Mouse (Mus musculus) hindbrain, embryonic 10.5 days (tissue): ENCODE results near the gene Tekt4. TPM values are rescaled to one million over a fixed set of nuclear protein-coding genes. Genes with fewer than 3 reads are reported as not detected.
A peak's percentile ranks its signal among the peaks of the same experiment; 100 is the strongest.

ENCODE experiments used
- DNase-seq: peaks from one replicate; pipeline ENCODE4 v3.0.0-alpha.2; 2017; ENCODE audit warnings: low spot score
- H3K27ac ChIP-seq: fragments of 300-500 bp; sonication (generic); 2 replicates; pipeline ENCODE4 v1.5.1; 2016; ENCODE audit warnings: mild to moderate bottlenecking, moderate library complexity
- H3K27me3 ChIP-seq: fragments of 300-500 bp; sonication (generic); 2 replicates; pipeline ENCODE4 v1.6.1; 2016; ENCODE audit warnings: mild to moderate bottlenecking; ENCODE audit not compliant: poor library complexity, insufficient read depth, severe bottlenecking
- H3K36me3 ChIP-seq: fragments of 300-500 bp; sonication (generic); 2 replicates; pipeline ENCODE4 v1.6.1; 2016; ENCODE audit warnings: mild to moderate bottlenecking, moderate library complexity
- H3K4me1 ChIP-seq: fragments of 300-500 bp; sonication (generic); replicated peaks from 2 replicates; pipeline ENCODE4 v1.6.1; 2016; ENCODE audit warnings: mild to moderate bottlenecking
- H3K4me3 ChIP-seq: fragments of 300-500 bp; sonication (generic); 2 replicates; pipeline ENCODE4 v1.5.1; 2016; ENCODE audit warnings: mild to moderate bottlenecking, moderate library complexity
- H3K9me3 ChIP-seq: fragments of 300-500 bp; sonication (generic); 2 replicates; pipeline ENCODE4 v1.6.1; 2016; ENCODE audit warnings: mild to moderate bottlenecking, moderate library complexity
- WGBS: fragments of 180-500 bp; shearing (Covaris S2); methylation state at CpG from one replicate; pipeline ENCODE4 v1.1.7; 2016; 5-methylcytosine and 5-hydroxymethylcytosine counted together
- polyA plus RNA-seq: library from polyadenylated mRNA; unstranded; fragments of >200 nt; fragmentation: Nextera tagmentation; extraction: Ambion mirVana; gene quantifications from 2 replicates; pipeline ENCODE4 v1.2.1, GENCODE M21; 2016

Tekt4 gene
- polyA plus RNA-seq, 1 experiment from 2014 or later: 2.8 TPM

DNA sequence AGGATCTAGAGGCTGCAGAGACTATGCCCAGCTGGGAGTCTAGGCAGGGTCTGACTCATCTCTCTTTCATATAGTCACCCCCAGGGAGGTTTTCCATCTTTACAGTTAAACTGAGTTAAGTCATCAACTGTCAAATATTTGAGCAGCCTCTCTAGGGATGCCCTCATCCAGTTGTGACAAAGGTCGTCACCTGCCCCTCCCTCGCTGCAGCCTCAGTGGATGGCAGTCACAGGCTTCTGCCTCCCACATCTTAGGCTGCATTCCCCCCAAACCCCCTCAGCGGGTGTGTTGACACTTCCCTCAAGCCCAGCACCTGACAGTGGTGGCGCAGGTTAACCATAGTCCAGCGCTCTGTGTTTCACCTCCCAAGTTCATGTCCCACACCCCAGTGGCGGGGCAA, 13.0 kb upstream of the Tekt4 start:
- 85% methylated on average over 6 of the region's 6 CpGs for WGBS
- H3K9me3 ChIP-seq: no peaks in the 10 kb centered on the region
- H3K27ac ChIP-seq: no peak overlapping the region
- peaks cover 32% of the 10 kb centered on the region for H3K4me1 ChIP-seq
- no peaks in the 10 kb centered on the region for H3K36me3 ChIP-seq
- H3K27me3 ChIP-seq: no peaks in the 10 kb centered on the region
- DNase-seq: no peak
- no peak overlapping the region for H3K4me3 ChIP-seq

DNA sequence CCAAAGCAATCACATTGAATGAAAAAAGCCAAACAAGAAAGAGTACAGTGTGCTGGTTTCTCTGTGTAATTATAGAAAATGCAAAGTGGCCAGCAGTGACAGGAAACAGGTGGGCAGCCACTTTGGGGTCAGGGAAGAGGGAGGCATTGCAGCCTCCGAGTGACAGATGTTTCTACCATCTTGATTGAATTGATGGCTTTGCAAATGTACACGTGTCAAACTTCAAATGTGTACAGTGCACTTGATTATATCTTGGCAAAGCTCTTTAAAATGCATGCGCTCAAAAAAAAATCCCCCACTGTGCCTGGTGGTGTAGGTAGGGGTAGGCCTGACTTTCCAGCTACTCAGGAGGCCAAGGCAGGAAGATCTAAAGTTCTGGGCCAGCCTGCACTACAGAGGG, 11.5 kb upstream of the Tekt4 start:
- H3K27me3 ChIP-seq: no peaks in the 10 kb centered on the region
- no peak for DNase-seq
- WGBS: 79% methylated on average over 3 of the region's 3 CpGs
- peaks cover 32% of the 10 kb centered on the region for H3K4me1 ChIP-seq
- H3K9me3 ChIP-seq: no peaks in the 10 kb centered on the region
- no peak overlapping the region for H3K27ac ChIP-seq
- no peaks in the 10 kb centered on the region for H3K36me3 ChIP-seq
- no peak overlapping the region for H3K4me3 ChIP-seq

DNA sequence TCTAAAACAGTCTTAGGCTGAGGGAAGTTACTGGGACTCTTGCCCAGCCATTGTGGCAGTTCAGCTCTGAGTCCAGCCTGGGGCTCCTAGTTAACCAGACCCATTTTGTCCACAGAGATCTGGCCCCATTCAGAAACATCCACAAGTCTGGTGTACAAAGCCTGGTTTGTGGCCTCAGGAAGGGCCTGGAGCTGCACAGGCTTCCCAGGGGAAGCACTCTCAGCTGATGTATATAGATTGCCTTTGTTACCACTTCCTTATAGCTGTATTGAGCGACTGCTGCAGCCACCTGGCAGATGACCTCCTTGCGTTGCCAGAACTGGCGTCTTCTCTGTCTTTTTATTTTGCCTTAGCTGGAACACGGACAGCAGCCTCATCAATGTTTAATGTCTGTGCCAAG, 9.3 kb upstream of the Tekt4 start:
- H3K27me3 ChIP-seq: no peaks in the 10 kb centered on the region
- DNase-seq: no peak
- H3K4me1 ChIP-seq: peaks cover 47% of the 10 kb centered on the region
- 69% methylated on average over 4 of the region's 4 CpGs for WGBS
- H3K4me3 ChIP-seq: no peak overlapping the region
- H3K9me3 ChIP-seq: no peaks in the 10 kb centered on the region
- H3K27ac ChIP-seq: 0 out of 2 replicates have a peak overlapping the region, but pooled peaks have one; percentile 40
- no peaks in the 10 kb centered on the region for H3K36me3 ChIP-seq

DNA sequence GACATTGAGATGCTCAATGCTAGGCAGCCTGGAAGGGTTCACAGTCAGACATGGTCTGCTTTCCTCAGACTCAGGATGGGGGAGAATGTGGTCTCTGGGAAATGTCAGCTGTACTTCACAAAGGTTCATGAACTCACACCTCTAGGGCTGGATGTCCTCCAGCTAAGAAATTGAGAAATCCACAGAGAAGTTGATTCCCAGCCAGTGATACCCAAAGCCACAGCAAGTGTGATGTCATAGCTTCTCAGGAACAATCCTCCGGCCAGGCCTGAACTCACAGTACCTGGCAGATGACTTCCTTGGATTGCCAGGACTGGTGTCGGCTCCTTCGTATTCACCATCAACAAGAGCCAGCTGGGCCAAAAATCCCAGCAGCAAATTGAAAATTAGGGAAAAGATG, 8.6 kb upstream of the Tekt4 start:
- no peaks in the 10 kb centered on the region for H3K27me3 ChIP-seq
- no peak overlapping the region for H3K27ac ChIP-seq
- peaks cover 46% of the 10 kb centered on the region for H3K4me1 ChIP-seq
- no peaks in the 10 kb centered on the region for H3K9me3 ChIP-seq
- no peaks in the 10 kb centered on the region for H3K36me3 ChIP-seq
- DNase-seq: no peak
- H3K4me3 ChIP-seq: no peak overlapping the region
- WGBS: 92% methylated on average over 3 of the region's 3 CpGs

DNA sequence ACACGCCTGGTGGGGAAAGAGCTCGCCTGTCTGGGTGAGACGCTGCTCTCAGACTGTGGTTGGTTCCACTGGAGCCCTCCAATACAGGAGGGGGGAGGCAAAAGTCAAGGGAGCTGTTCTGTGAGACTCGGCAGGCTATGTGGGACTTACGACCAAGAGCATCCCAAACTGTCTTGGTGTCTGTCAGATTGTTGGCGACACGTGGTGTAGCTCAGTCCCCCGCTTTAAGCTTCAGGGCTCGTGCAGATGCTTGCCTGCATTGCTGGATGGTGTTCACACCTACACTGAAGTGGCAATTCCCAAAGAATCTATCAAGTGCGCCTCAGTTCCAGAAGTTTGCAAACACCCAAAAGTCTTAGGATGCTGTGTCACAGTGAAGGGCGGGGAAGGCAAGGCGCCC, 6.5 kb upstream of the Tekt4 start:
- no peak for DNase-seq
- Histone ChIP-seq H3K27ac (no peak overlapping the region), H3K9me3 (no peaks in the 10 kb centered on the region), H3K4me1 (peaks cover 40% of the 10 kb centered on the region), H3K27me3 (no peaks in the 10 kb centered on the region), H3K36me3 (no peaks in the 10 kb centered on the region), H3K4me3 (no peak overlapping the region)
- WGBS: 87% methylated on average over 12 of the region's 12 CpGs

DNA sequence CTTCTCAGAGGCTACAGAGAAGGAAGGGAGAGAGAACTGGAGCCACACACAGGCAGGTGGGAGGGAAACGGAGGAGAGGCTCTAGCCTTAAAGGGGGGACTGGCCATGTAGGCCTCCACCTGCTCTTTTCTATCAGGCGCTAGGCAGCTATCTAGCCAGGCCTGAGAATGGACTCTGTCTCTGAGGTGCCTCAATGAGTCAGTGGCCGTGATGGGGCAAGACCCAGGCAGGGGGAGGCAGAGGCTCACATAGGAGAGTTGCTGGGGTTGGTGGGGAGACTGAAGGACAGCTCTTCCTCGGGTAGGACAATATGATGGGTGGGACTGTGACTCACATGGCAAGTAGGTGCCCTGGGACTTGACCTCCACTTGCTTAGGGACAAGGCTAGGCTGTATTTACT, 4.1 kb upstream of the Tekt4 start:
- WGBS: 64% methylated on average over 4 of the region's 4 CpGs

DNA sequence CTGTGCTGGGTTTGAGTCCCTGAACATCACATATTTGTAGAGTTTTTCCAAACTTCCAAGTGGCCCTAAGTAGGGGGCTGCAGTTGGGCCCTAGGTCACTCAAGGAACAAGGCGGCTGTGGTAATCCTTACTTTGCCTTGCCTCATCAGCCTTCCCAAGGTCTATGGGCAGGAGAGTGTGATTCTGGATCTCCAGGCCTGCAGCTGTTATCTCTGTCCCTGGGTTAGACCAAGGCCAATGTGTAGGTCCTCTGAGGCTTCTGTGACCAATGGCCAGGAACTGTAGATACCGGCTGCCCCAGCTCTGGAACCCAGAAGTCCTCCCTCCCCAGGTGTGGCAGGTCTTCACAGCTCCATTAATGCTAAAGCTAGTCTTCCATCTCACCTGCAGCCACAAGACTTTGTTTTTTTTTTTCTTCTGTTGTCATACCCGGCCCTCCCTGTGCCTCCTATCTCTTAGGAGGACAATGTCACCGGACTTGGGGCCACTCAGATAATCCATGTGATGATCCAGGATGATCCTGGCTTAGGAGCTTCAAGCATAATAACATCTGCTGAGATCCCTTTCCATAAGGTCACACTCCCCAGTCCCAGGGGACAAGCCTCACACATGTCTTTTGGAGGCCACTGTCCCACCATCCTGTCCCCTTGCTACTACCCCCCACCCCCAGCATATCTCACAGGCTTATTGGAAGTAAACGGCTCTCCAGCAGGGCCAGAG, 2.0 kb upstream of the Tekt4 start:
- DNase-seq: no peak
- no peaks in the 10 kb centered on the region for H3K27me3 ChIP-seq
- H3K4me1 ChIP-seq: peaks cover 39% of the 10 kb centered on the region
- no peaks in the 10 kb centered on the region for H3K36me3 ChIP-seq
- no peak overlapping the region for H3K4me3 ChIP-seq
- no peaks in the 10 kb centered on the region for H3K9me3 ChIP-seq
- 83% methylated on average over 5 of the region's 5 CpGs for WGBS
- no peak overlapping the region for H3K27ac ChIP-seq

More for the DNA sequence above, 4.1 kb upstream of the Tekt4 start:
- DNase-seq: no peak
- Histone ChIP-seq H3K4me1 (peaks cover 32% of the 10 kb centered on the region), H3K27me3 (no peaks in the 10 kb centered on the region), H3K9me3 (no peaks in the 10 kb centered on the region), H3K27ac (peak overlapping the region; percentile 2; the same call in 1 of the 2 replicates), H3K4me3 (no peak overlapping the region), H3K36me3 (no peaks in the 10 kb centered on the region)

DNA sequence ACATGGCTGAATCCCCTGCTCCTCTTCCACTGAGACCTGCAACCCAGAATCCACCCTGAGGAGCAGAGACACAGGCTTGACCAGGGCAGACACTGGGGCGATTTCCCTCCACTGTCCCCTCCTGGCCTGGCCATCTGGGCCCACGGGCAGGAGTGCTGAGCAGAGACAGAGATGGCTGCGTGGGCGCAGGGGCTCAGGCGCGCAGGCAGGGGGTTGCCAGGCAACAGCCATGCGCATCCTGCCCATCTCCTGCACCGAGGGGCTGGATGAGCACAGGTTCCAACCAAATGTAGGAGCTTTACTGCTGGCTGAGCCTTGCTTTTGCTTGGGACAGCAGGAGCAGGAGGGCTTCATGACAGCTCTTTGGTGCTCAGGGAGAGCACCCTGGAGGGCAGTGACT, 2.1 kb downstream of the Tekt4 start:
- Histone ChIP-seq H3K4me1 (peaks cover 19% of the 10 kb centered on the region), H3K27me3 (no peaks in the 10 kb centered on the region), H3K27ac (no peak overlapping the region), H3K9me3 (0 out of 2 replicates have a peak, but pooled peaks cover 3% of the 10 kb centered on the region), H3K36me3 (no peaks in the 10 kb centered on the region), H3K4me3 (no peak overlapping the region)
- no peak for DNase-seq
- 54% methylated on average over 8 of the region's 8 CpGs for WGBS

DNA sequence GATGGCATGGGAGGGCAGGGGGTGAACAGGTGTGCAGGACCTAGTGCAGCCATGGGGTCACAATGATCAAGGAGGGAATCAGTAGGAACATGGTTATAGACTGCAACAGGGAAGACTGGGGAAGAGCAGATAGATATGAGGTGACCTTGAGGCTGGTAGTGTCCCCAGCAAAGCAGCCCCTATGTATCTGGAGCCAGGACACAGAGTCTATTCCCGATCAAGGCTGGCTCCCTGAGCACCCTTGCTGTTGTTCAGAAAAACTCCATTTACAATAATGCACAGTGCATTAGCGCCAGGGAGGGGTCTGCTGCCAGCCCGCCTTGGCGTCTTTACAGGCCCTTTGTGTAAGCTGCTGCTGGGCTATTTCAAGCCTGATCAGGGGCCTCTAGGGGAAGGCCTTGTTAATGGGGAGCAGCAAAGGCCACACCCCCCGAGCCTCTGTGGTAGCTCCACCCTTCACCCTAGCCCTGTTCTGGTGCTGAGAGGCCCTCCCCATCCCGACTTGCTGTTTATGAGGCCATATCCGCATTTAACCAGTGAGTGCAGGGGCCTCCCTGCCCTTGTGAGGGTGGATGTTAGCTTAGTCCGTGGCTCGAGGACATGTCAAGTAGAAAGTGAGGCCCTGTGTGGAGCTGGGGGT, 7.9 kb downstream of the Tekt4 start:
- H3K36me3 ChIP-seq: no peaks in the 10 kb centered on the region
- peak overlapping the region; percentile 74 for H3K27ac ChIP-seq
- no peaks in the 10 kb centered on the region for H3K27me3 ChIP-seq
- no peak overlapping the region for H3K4me3 ChIP-seq
- 0 out of 2 replicates have a peak, but pooled peaks cover 3% of the 10 kb centered on the region for H3K9me3 ChIP-seq
- peaks cover 11% of the 10 kb centered on the region for H3K4me1 ChIP-seq
- DNase-seq: peak; percentile 18
- 40% methylated on average over 9 of the region's 9 CpGs for WGBS

DNA sequence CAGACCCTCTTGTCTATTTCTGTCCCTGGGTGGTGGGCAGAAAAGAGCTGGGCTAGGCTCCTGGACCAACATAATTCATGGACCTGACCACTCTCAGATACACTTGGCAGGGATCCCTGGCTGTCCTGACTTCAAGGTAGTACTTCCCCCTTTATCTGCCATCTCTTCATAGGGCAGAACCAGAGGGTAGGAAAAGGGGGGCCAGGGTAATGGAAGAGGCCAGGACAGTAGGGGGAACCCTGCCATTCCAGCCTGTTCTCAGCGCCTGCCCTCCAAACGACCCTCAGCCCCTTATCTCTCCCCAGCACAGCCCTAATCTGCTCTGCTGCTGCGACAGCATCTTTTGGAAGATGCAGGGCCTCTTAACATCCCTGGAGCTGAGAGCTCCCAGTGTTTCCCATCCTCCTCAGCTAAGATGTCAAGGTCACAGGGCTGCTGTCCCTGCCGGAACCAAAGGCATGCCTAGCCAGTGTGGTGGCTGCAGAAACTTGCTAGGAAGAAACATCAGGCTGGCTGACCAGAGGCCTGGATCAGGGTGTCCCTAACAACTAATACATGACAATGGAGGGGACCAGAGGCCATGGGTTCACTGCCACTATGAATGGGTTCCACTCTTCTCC, 9.0 kb downstream of the Tekt4 start:
- DNase-seq: no peak
- 0 out of 2 replicates have a peak, but pooled peaks cover 3% of the 10 kb centered on the region for H3K9me3 ChIP-seq
- no peaks in the 10 kb centered on the region for H3K36me3 ChIP-seq
- H3K27me3 ChIP-seq: no peaks in the 10 kb centered on the region
- H3K4me1 ChIP-seq: peaks cover 18% of the 10 kb centered on the region
- no peak overlapping the region for H3K4me3 ChIP-seq
- WGBS: 72% methylated on average over 4 of the region's 4 CpGs
- H3K27ac ChIP-seq: no peak overlapping the region

DNA sequence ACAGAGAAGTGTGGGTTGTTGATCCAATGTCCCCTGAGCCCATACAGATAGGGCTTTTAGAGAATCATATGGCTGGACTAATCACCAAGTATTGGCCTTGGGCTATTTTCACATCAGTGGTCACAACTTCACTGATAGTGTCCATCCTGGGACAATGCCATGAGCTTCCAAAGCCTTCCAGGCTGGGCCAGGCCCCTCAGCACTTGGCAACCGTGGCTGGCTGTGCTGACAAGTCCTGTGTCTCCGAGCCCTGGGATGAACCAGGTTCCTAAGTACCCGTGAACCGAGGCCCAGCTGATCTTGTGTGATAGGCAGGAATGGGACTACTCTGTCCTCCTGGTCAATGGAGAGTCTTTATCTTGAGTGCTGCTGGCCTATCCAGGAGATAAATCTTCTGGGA, 9.7 kb downstream of the Tekt4 start:
- H3K4me3 ChIP-seq: no peak overlapping the region
- H3K27me3 ChIP-seq: no peaks in the 10 kb centered on the region
- peaks cover 21% of the 10 kb centered on the region for H3K4me1 ChIP-seq
- no peaks in the 10 kb centered on the region for H3K36me3 ChIP-seq
- H3K9me3 ChIP-seq: 0 out of 2 replicates have a peak, but pooled peaks cover 3% of the 10 kb centered on the region
- H3K27ac ChIP-seq: no peak overlapping the region
- 79% methylated on average over 4 of the region's 4 CpGs for WGBS
- no peak for DNase-seq

DNA sequence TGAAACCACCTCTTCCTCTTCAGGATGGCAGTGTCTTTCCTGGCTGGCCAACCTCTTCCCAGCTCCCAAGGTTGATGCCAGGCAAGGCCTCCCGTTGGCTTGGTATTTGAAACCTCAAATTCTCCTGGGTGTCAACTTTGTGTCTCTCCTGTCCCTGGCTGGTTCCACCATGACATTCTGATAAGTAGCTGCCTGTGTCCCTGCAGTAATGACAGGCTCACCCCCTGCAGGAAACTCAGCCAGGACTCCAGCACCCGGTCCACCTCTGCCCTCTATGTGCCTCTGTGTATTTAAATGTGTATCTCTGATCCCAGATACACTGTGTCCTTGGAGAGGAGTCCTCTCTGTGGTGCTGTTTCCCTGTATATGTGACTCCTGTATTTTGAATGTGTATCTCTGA, 11.8 kb downstream of the Tekt4 start:
- Histone ChIP-seq H3K4me1 (peaks cover 35% of the 10 kb centered on the region), H3K27ac (no peak overlapping the region), H3K4me3 (no peak overlapping the region), H3K36me3 (no peaks in the 10 kb centered on the region), H3K9me3 (no peaks in the 10 kb centered on the region), H3K27me3 (peaks cover 7% of the 10 kb centered on the region; the same call in 1 of the 2 replicates)
- WGBS: 79% methylated on average over 2 of the region's 2 CpGs
- no peak for DNase-seq

DNA sequence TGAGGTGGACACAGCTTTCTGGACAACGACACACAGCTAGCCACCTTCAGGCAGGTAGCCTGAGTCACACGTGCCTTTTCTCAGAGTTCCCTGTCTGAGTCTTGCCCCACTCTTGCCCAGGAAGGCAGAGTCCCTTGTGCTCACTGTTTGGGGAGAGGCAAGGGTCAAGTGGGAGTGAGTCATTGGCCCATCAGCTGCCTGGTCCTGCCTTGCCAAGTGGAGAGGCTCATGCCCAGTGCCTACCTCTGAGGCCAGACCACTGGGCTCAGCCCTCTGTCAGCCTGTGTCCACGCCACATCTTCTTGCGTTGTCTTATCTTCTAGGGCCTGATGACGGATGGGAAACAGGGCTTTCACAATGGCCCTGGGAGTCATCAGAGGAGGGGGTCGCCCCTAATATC, 13.4 kb downstream of the Tekt4 start:
- Histone ChIP-seq H3K27ac (no peak overlapping the region), H3K27me3 (peaks cover 20% of the 10 kb centered on the region), H3K4me3 (no peak overlapping the region), H3K9me3 (no peaks in the 10 kb centered on the region), H3K4me1 (peaks cover 34% of the 10 kb centered on the region), H3K36me3 (no peaks in the 10 kb centered on the region)
- DNase-seq: no peak
- WGBS: 74% methylated on average over 6 of the region's 6 CpGs
